Mouse (Mus musculus): Measurements from ENCODE around the gene Tlcd1. TPM values are rescaled to one million over a fixed set of nuclear protein-coding genes. Genes with fewer than 3 reads are reported as not detected.
"Not testable (repeated sequence)": the region's sequence is repeated elsewhere in the genome, so short reads cannot be mapped to it uniquely, and the experiment has no call there.

The Tlcd1 gene
- 23.1 and 28.1 TPM in 2 replicates for polyA plus RNA-seq (2014; fragmentation: Nextera tagmentation; extraction: Ambion mirVana)

GRCm38 (mm10) chr11:78176402-78176862 is at the start of gene Tlcd1, which contains the start of gene Nek8:
Gene Tlcd1, plus strand, starts transcription at chr11:78176711.
Gene Nek8, minus strand, starts transcription at chr11:78176675.
- WGBS = under 1% methylated on average over 32 of the region's 32 CpGs
- peak; percentile 65 for ATAC-seq (ENCODE audit: low FRiP score, low TSS enrichment)
- Histone ChIP-seq H3K36me3 (ENCODE audit: control insufficient read depth, insufficient read depth, low read length) (peaks cover 27% of the 10 kb centered on the region), H3K9me3 (ENCODE audit: control insufficient read depth, low read length) (no peaks in the 10 kb centered on the region), H3K4me2 (replicated peaks; ENCODE audit: low read depth, low read length) (peak within 1 kb of the TSS; percentile 59), H3K27me3 (ENCODE audit: control insufficient read depth, insufficient read depth, low read length) (no peaks in the 10 kb centered on the region), H3K4me1 (ENCODE audit: control insufficient read depth, insufficient read depth, low read length) (peaks cover 23% of the 10 kb centered on the region), H3K27ac (ENCODE audit: low read depth, low read length) (peak within 1 kb of the TSS; percentile 98), H3K9ac (ENCODE audit: low read depth, low read length) (peak within 1 kb of the TSS; percentile 60), H3K4me3 (ENCODE audit: low read length) (peak within 1 kb of the TSS; percentile 60)

GRCm38 (mm10) chr11:78126739-78127138 is 49.8 kb upstream of the Tlcd1 start:
- 64% methylated on average over 4 of the region's 4 CpGs for WGBS
- H3K4me2 ChIP-seq (replicated peaks; ENCODE audit: low read depth, low read length) = no peak overlapping the region
- no peaks in the 10 kb centered on the region for H3K36me3 ChIP-seq (ENCODE audit: control insufficient read depth, insufficient read depth, low read length)
- ATAC-seq (ENCODE audit: low FRiP score, low TSS enrichment) = no peak
- H3K9ac ChIP-seq (ENCODE audit: low read depth, low read length) = no peak overlapping the region
- no peak overlapping the region for H3K4me3 ChIP-seq (ENCODE audit: low read length)
- H3K27ac ChIP-seq (ENCODE audit: low read depth, low read length) = no peak overlapping the region
- no peaks in the 10 kb centered on the region for H3K27me3 ChIP-seq (ENCODE audit: control insufficient read depth, insufficient read depth, low read length)
- no peaks in the 10 kb centered on the region for H3K9me3 ChIP-seq (ENCODE audit: control insufficient read depth, low read length)
- H3K4me1 ChIP-seq (ENCODE audit: control insufficient read depth, insufficient read depth, low read length) = peaks cover 4% of the 10 kb centered on the region; the same call in 1 of the 2 replicates

DNA sequence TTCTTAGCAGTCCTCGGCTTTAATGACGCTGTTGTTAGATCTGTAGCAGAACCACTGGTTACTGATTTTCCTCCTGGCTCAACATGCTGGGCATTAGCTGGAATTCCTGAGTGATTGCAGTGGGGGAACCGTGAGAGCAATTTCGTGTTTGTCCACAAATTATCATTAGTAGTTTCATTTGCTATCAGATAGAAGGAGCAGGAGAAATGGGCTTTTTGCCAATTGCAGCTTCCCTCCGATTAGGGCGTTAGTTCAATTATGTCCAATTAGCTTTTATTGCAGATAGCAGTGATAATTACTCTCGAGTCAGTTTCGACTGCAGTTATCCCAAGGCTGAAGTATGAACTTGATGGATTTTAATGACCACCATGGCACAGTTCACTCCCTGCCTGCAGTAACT is 47.1 kb upstream of the Tlcd1 start:
- no peak overlapping the region for H3K4me3 ChIP-seq (ENCODE audit: low read length)
- H3K36me3 ChIP-seq (ENCODE audit: control insufficient read depth, insufficient read depth, low read length) = no peaks in the 10 kb centered on the region
- H3K4me2 ChIP-seq (replicated peaks; ENCODE audit: low read depth, low read length) = no peak overlapping the region
- H3K9me3 ChIP-seq (ENCODE audit: control insufficient read depth, low read length) = no peaks in the 10 kb centered on the region
- 69% methylated on average over 8 of the region's 8 CpGs for WGBS
- no peaks in the 10 kb centered on the region for H3K27me3 ChIP-seq (ENCODE audit: control insufficient read depth, insufficient read depth, low read length)
- peaks cover 4% of the 10 kb centered on the region; the same call in 1 of the 2 replicates for H3K4me1 ChIP-seq (ENCODE audit: control insufficient read depth, insufficient read depth, low read length)
- no peak for ATAC-seq (ENCODE audit: low FRiP score, low TSS enrichment)
- H3K9ac ChIP-seq (ENCODE audit: low read depth, low read length) = no peak overlapping the region
- no peak overlapping the region for H3K27ac ChIP-seq (ENCODE audit: low read depth, low read length)

DNA sequence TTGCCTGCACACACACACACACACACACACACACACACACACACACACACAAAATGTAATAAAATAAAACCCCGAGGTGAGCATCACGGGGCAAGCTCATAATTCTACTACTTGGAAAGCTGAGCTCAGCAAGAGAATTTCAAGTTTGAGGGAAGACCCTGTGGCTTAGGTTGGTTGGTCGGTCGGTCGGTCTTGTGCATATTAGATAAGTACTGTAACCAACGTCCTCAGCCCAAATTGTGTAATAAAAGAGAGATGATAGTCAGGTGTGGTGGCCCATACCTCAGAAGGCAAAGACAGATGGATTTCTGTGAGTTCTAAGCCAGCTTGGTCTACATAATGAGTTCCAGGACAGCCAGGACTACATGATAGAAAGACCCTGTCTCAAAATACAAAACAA is 42.6 kb upstream of the Tlcd1 start:
- WGBS = 81% methylated on average over 6 of the region's 6 CpGs
- no peak for ATAC-seq (ENCODE audit: low FRiP score, low TSS enrichment)
- Histone ChIP-seq H3K4me1 (ENCODE audit: control insufficient read depth, insufficient read depth, low read length) (no peaks in the 10 kb centered on the region), H3K9me3 (ENCODE audit: control insufficient read depth, low read length) (no peaks in the 10 kb centered on the region), H3K4me2 (replicated peaks; ENCODE audit: low read depth, low read length) (no peak overlapping the region), H3K9ac (ENCODE audit: low read depth, low read length) (no peak overlapping the region), H3K27ac (ENCODE audit: low read depth, low read length) (no peak overlapping the region), H3K36me3 (ENCODE audit: control insufficient read depth, insufficient read depth, low read length) (no peaks in the 10 kb centered on the region), H3K27me3 (ENCODE audit: control insufficient read depth, insufficient read depth, low read length) (no peaks in the 10 kb centered on the region), H3K4me3 (ENCODE audit: low read length) (no peak overlapping the region)

GRCm38 (mm10) chr11:78134344-78134743 is 42.2 kb upstream of the Tlcd1 start:
- ATAC-seq (ENCODE audit: low FRiP score, low TSS enrichment) = no peak
- no peak overlapping the region for H3K9ac ChIP-seq (ENCODE audit: low read depth, low read length)
- 82% methylated on average over 3 of the region's 3 CpGs for WGBS
- no peaks in the 10 kb centered on the region for H3K36me3 ChIP-seq (ENCODE audit: control insufficient read depth, insufficient read depth, low read length)
- no peak overlapping the region for H3K4me2 ChIP-seq (replicated peaks; ENCODE audit: low read depth, low read length)
- H3K4me3 ChIP-seq (ENCODE audit: low read length) = no peak overlapping the region
- H3K27ac ChIP-seq (ENCODE audit: low read depth, low read length) = no peak overlapping the region
- no peaks in the 10 kb centered on the region for H3K4me1 ChIP-seq (ENCODE audit: control insufficient read depth, insufficient read depth, low read length)
- H3K27me3 ChIP-seq (ENCODE audit: control insufficient read depth, insufficient read depth, low read length) = no peaks in the 10 kb centered on the region
- no peaks in the 10 kb centered on the region for H3K9me3 ChIP-seq (ENCODE audit: control insufficient read depth, low read length)

- H3K9me3 ChIP-seq (ENCODE audit: control insufficient read depth, low read length); H3K4me1 ChIP-seq (ENCODE audit: control insufficient read depth, insufficient read depth, low read length); H3K9ac ChIP-seq (ENCODE audit: low read depth, low read length); H3K4me2 ChIP-seq (replicated peaks; ENCODE audit: low read depth, low read length); H3K36me3 ChIP-seq (ENCODE audit: control insufficient read depth, insufficient read depth, low read length); H3K27me3 ChIP-seq (ENCODE audit: control insufficient read depth, insufficient read depth, low read length); H3K4me3 ChIP-seq (ENCODE audit: low read length); H3K27ac ChIP-seq (ENCODE audit: low read depth, low read length); ATAC-seq (ENCODE audit: low FRiP score, low TSS enrichment): not testable (repeated sequence)
- 73% methylated on average over 7 of the region's 7 CpGs for WGBS
Observed at GRCm38 (mm10) chr11:78135314-78135713, 41.2 kb upstream of the Tlcd1 start.

- Histone ChIP-seq H3K27me3 (ENCODE audit: control insufficient read depth, insufficient read depth, low read length) (no peaks in the 10 kb centered on the region), H3K4me3 (ENCODE audit: low read length) (no peak overlapping the region), H3K4me2 (replicated peaks; ENCODE audit: low read depth, low read length) (no peak overlapping the region), H3K27ac (ENCODE audit: low read depth, low read length) (no peak overlapping the region), H3K9ac (ENCODE audit: low read depth, low read length) (no peak overlapping the region), H3K36me3 (ENCODE audit: control insufficient read depth, insufficient read depth, low read length) (0 out of 2 replicates have a peak, but pooled peaks cover 4% of the 10 kb centered on the region), H3K9me3 (ENCODE audit: control insufficient read depth, low read length) (no peaks in the 10 kb centered on the region), H3K4me1 (ENCODE audit: control insufficient read depth, insufficient read depth, low read length) (no peaks in the 10 kb centered on the region)
- WGBS = 86% methylated on average over 1 of the region's 1 CpGs
- ATAC-seq (ENCODE audit: low FRiP score, low TSS enrichment) = no peak
Observed at GRCm38 (mm10) chr11:78136132-78136531, 40.4 kb upstream of the Tlcd1 start.

GRCm38 (mm10) chr11:78137584-78137983 is 38.9 kb upstream of the Tlcd1 start:
- Histone ChIP-seq H3K4me2 (replicated peaks; ENCODE audit: low read depth, low read length) (no peak overlapping the region), H3K9me3 (ENCODE audit: control insufficient read depth, low read length) (no peaks in the 10 kb centered on the region), H3K9ac (ENCODE audit: low read depth, low read length) (no peak overlapping the region), H3K4me1 (ENCODE audit: control insufficient read depth, insufficient read depth, low read length) (no peaks in the 10 kb centered on the region), H3K36me3 (ENCODE audit: control insufficient read depth, insufficient read depth, low read length) (0 out of 2 replicates have a peak, but pooled peaks cover 4% of the 10 kb centered on the region), H3K27ac (ENCODE audit: low read depth, low read length) (no peak overlapping the region), H3K4me3 (ENCODE audit: low read length) (no peak overlapping the region), H3K27me3 (ENCODE audit: control insufficient read depth, insufficient read depth, low read length) (no peaks in the 10 kb centered on the region)
- 82% methylated on average over 4 of the region's 4 CpGs for WGBS
- no peak for ATAC-seq (ENCODE audit: low FRiP score, low TSS enrichment)

DNA sequence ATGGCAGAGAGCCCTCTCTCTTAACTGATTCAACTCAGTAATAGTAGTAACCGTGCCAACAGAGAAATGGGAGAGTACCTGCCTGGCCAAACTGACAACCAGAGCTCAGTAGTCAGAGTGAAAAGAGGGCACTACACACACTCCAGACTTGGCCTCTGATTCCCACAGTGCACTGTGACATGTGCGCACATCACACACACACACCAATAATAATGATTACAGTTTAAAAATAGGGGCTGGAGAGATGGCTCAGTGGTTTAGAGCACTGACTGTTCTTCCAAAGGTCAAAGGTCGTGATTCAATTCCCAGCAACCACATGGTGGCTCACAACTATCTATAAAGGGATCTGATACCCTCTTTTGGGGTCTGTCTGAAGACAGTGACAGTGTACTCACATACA is 38.5 kb upstream of the Tlcd1 start:
- no peaks in the 10 kb centered on the region for H3K27me3 ChIP-seq (ENCODE audit: control insufficient read depth, insufficient read depth, low read length)
- no peaks in the 10 kb centered on the region for H3K9me3 ChIP-seq (ENCODE audit: control insufficient read depth, low read length)
- WGBS = 84% methylated on average over 3 of the region's 3 CpGs
- H3K27ac ChIP-seq (ENCODE audit: low read depth, low read length) = no peak overlapping the region
- no peak overlapping the region for H3K4me3 ChIP-seq (ENCODE audit: low read length)
- H3K36me3 ChIP-seq (ENCODE audit: control insufficient read depth, insufficient read depth, low read length) = 0 out of 2 replicates have a peak, but pooled peaks cover 4% of the 10 kb centered on the region
- no peak overlapping the region for H3K4me2 ChIP-seq (replicated peaks; ENCODE audit: low read depth, low read length)
- no peaks in the 10 kb centered on the region for H3K4me1 ChIP-seq (ENCODE audit: control insufficient read depth, insufficient read depth, low read length)
- no peak for ATAC-seq (ENCODE audit: low FRiP score, low TSS enrichment)
- no peak overlapping the region for H3K9ac ChIP-seq (ENCODE audit: low read depth, low read length)
